Mouse (Mus musculus) liver, postnatal 0 days (tissue): ENCODE results near the gene Smtnl1.

ENCODE experiments used
- CTCF ChIP-seq: sonication (generic); IDR thresholded peaks from 2 replicates; pipeline ENCODE4 v1.5.1; 2016; ENCODE audit warnings: antibody characterized with exemption, low read depth
- EP300 ChIP-seq: IDR thresholded peaks from 2 replicates; pipeline ENCODE4 v1.6.1; 2016; ENCODE audit warnings: antibody characterized with exemption, low read depth, mild to moderate bottlenecking

- no peak for TF ChIP-seq CTCF
- no peak for TF ChIP-seq EP300
Measured at GRCm38 (mm10) chr2:84858551-84858950, 36.1 kb upstream of the Smtnl1 start.
